Mouse (Mus musculus) myocyte (in vitro differentiated cells): Measurements from ENCODE around the gene Lamc3.

Source experiments
- POLR2A ChIP-seq: IDR thresholded peaks from one replicate; pipeline ENCODE4 v1.6.1; 2011; ENCODE audit warnings: low read depth, mild to moderate bottlenecking, control low read depth, moderate library complexity; ENCODE audit not compliant: insufficient read length
- POLR2AphosphoS2 ChIP-seq: IDR thresholded peaks from one replicate; pipeline ENCODE4 v1.6.1; 2011; ENCODE audit warnings: low read depth, control low read depth; ENCODE audit not compliant: insufficient read length
- TCF12 ChIP-seq: IDR thresholded peaks from one replicate; pipeline ENCODE4 v1.6.1; 2011; ENCODE audit warnings: mild to moderate bottlenecking, control low read depth; ENCODE audit not compliant: poor library complexity, insufficient read depth, severe bottlenecking

DNA sequence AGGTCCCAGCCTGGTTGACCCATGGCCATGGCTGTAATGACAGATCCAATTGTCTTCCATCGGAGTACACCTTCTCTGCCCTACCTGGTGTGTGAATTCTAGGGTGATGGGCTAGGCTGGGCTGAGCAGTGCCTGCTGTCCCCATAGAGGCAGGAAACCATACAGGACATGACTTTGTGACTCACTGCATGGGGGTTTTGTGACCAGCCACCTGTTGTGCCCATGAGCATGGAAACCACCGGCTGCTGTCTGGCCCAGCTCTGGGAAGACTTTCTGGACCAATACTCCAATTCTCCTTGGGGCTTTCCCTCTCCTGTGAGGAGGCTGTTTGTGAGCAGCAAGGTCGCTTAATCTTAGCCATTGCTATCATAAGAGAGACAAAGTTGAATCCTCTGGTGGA, 65.6 kb downstream of the Lamc3 start:
- TF ChIP-seq POLR2A (no peak), POLR2AphosphoS2 (no peak), TCF12 (peak; percentile 46)
